Mouse (Mus musculus) lung, adult 2 months (tissue): ENCODE data around the gene Pcx.

Source experiments
- CTCF ChIP-seq: fragments of 200-500 bp; IDR thresholded peaks from 2 replicates; pipeline ENCODE4 v1.5.1; 2011; ENCODE audit warnings: mild to moderate bottlenecking, low read length, control low read depth; ENCODE audit not compliant: insufficient read depth
- POLR2A ChIP-seq: fragments of 200-500 bp; IDR thresholded peaks from 2 replicates; pipeline ENCODE4 v1.6.1; 2011; ENCODE audit warnings: low read depth, mild to moderate bottlenecking, control low read depth, low read length, borderline replicate concordance; ENCODE audit errors: extremely low read depth

DNA sequence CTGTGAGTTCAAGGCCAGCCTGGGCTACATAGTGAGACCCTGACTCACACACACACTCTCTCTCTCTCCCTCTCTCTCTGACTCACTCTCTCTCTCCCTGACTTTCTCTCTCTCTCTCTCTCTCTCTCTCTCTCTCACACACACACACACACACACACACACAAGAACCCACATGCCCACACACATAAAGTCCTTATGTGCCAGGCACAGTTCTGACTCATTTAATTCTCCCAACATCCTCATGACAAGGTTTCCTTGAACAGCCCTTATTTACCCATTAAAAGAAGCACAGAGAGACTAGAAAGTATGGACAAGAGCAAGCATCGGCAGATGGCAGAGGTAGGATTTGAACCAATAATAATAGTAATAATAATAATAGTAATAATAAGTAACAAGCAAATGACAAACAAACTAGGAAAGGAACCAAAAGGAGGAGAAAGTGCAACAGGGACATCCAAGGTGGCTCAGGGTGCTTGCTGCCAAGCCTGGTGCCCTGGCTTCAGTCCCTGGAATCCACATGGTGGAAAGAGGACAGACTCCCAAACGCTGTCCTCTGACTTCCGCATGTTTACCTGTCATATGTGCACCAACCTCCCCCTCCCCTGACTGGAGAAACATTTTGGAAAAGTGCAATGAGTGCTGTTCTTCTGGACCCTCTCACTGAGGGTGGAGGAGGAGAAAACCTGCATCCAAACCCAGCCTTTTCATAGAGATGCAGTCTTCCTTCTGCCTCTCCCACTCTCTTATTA, 28.0 kb upstream of the Pcx start:
- TF ChIP-seq CTCF (no peak), POLR2A (no peak)
